Mouse (Mus musculus): ENCODE measurements around the gene Myoz1. TPM values are rescaled to one million over a fixed set of nuclear protein-coding genes. Genes with fewer than 3 reads are reported as not detected.
A peak's percentile ranks its signal among the peaks of the same experiment; 100 is the strongest.

Myoz1 gene
- total and polyA plus RNA-seq, 3 experiments: 1.7 to 2.6 (median 2.4) TPM

GRCm38 (mm10) chr14:20640644-20641437 is 15.5 kb downstream of the Myoz1 start, which contains the start of gene Usp54:
TSS of gene Usp54 (minus strand) at chr14:20641063.
- H3K36me3 ChIP-seq (replicated peaks in 1 of 2; ENCODE audit: control insufficient read depth in 1 of 2, insufficient read depth in 1 of 2, low read length in 1 of 2): peaks cover 0 to 5% of the 10 kb centered on the region in 2 experiments
- H3K79me2 ChIP-seq (replicated peaks; ENCODE audit: control insufficient read depth, extremely low read depth, insufficient read depth, poor library complexity, severe bottlenecking): peaks cover 3% of the 10 kb centered on the region
- no peaks in the 10 kb centered on the region for H3K9me3 ChIP-seq (replicated peaks; ENCODE audit: low read length)
- in situ Hi-C loops (cut with MboI; ENCODE audit: low pct_ligation_motif_present, low pct_unique_long_range_greater_than_20kb, low sequenced_read_pairs) (no loop called here), dilution Hi-C loops (cut with MboI; ENCODE audit: extremely low pct_ligation_motif_present, extremely low pct_unique_long_range_greater_than_20kb, low sequenced_read_pairs) (no loop called here)
- H3K27me3 ChIP-seq (replicated peaks): no peaks in the 10 kb centered on the region
- DNase-seq (ENCODE audit: extremely low read depth): peak; percentile 99
- TF ChIP-seq RAD21 (IDR thresholded peaks at IDR 0.05; ENCODE audit: low read depth, low read length) (no peak), E2F4 (IDR thresholded peaks at IDR 0.05; ENCODE audit: insufficient replicate concordance, low read depth, low read length) (no peak), NELFE (IDR thresholded peaks at IDR 0.05; ENCODE audit: low read depth, low read length) (peak; percentile 73), CTCF (conservative IDR thresholded peaks at IDR 0.05 in 1 of 2, IDR thresholded peaks at IDR 0.05 in 1 of 2; ENCODE audit: low read depth in 2 of 2, low read length in 2 of 2) (no peak), MEF2A (IDR thresholded peaks at IDR 0.05; ENCODE audit: borderline replicate concordance, low read depth, low read length) (no peak), CHD2 (IDR thresholded peaks at IDR 0.05; ENCODE audit: low read length) (peak; percentile 99), UBTF (IDR thresholded peaks at IDR 0.05; ENCODE audit: low read depth, low read length) (no peak), NRF1 (IDR thresholded peaks at IDR 0.05; ENCODE audit: low read depth, low read length) (peak; percentile 19; the same call in 1 of the 2 replicates), SIN3A (IDR thresholded peaks at IDR 0.05; ENCODE audit: low read length) (peak; percentile 63; the same call in 1 of the 2 replicates), KAT2A (IDR thresholded peaks at IDR 0.05; ENCODE audit: insufficient replicate concordance, low read length) (no peak), MAX (IDR thresholded peaks at IDR 0.05; ENCODE audit: low read length) (peak; percentile 72), BHLHE40 (IDR thresholded peaks at IDR 0.05; ENCODE audit: low read depth, low read length) (no peak), MXI1 (IDR thresholded peaks at IDR 0.05; ENCODE audit: low read depth, low read length) (peak; percentile 99), POLR2A (IDR thresholded peaks at IDR 0.05; ENCODE audit: low read depth, low read length) (peak; percentile 91), USF1 (IDR thresholded peaks at IDR 0.05; ENCODE audit: low read depth, low read length) (no peak), JUN (IDR thresholded peaks at IDR 0.05; ENCODE audit: insufficient read depth, low read depth, low read length) (no peak), MYC (IDR thresholded peaks at IDR 0.05; ENCODE audit: low read depth, low read length) (peak; percentile 52; the same call in 1 of the 2 replicates), MAZ (IDR thresholded peaks at IDR 0.05; ENCODE audit: low read depth, low read length) (0 out of 2 replicates have a peak, but pooled peaks have one; percentile 78), POLR2AphosphoS2 (IDR thresholded peaks at IDR 0.05; ENCODE audit: low read depth, low read length) (no peak; the same call in 1 of the 2 replicates), ETS1 (conservative IDR thresholded peaks at IDR 0.05; ENCODE audit: low read depth, low read length) (no peak), SMC3 (IDR thresholded peaks at IDR 0.05; ENCODE audit: low read depth, low read length) (no peak), PAX5 (IDR thresholded peaks at IDR 0.05; ENCODE audit: low read length) (no peak), TCF12 (IDR thresholded peaks at IDR 0.05; ENCODE audit: low read depth, low read length) (peak; percentile 87), TBP (conservative IDR thresholded peaks at IDR 0.05; ENCODE audit: low read depth, low read length) (peak; percentile 59; the same call in 1 of the 2 replicates), EP300 (IDR thresholded peaks at IDR 0.05; ENCODE audit: low read length) (no peak), ZMIZ1 (IDR thresholded peaks at IDR 0.05; ENCODE audit: low read depth, low read length) (0 out of 2 replicates have a peak, but pooled peaks have one; percentile 74), CHD1 (IDR thresholded peaks at IDR 0.05; ENCODE audit: low read depth, low read length) (no peak), IRF4 (IDR thresholded peaks at IDR 0.05; ENCODE audit: low read depth, low read length) (0 out of 2 replicates have a peak, but pooled peaks have one; percentile 5), ZC3H11A (IDR thresholded peaks at IDR 0.05; ENCODE audit: low read depth, low read length) (no peak), JUND (conservative IDR thresholded peaks at IDR 0.05; ENCODE audit: low read depth, low read length) (no peak), GABPA (IDR thresholded peaks at IDR 0.05; ENCODE audit: insufficient replicate concordance, low read depth, low read length) (no peak), ELF1 (IDR thresholded peaks at IDR 0.05; ENCODE audit: low read depth, low read length) (peak; percentile 62; the same call in 1 of the 2 replicates), ZKSCAN1 (IDR thresholded peaks at IDR 0.05; ENCODE audit: borderline replicate concordance, low read depth, low read length) (no peak), ZNF384 (IDR thresholded peaks at IDR 0.05; ENCODE audit: low read depth, low read length) (no peak), USF2 (conservative IDR thresholded peaks at IDR 0.05; ENCODE audit: low read depth, low read length) (no peak), RCOR1 (conservative IDR thresholded peaks at IDR 0.05; ENCODE audit: low read depth, low read length) (no peak), MAFK (IDR thresholded peaks at IDR 0.05; ENCODE audit: insufficient replicate concordance, low read length) (no peak), HCFC1 (IDR thresholded peaks at IDR 0.05; ENCODE audit: low read depth, low read length) (peak; percentile 70)
- peak within 1 kb of the TSS; percentile 93 for H3K9ac ChIP-seq (ENCODE audit: insufficient read depth, low read depth)
- H3K4me2 ChIP-seq (ENCODE audit: insufficient read depth, low read depth, poor library complexity, severe bottlenecking): peak within 1 kb of the TSS; percentile 90
- H3K27ac ChIP-seq (ENCODE audit: insufficient read depth, low read depth): peak within 1 kb of the TSS; percentile 72
- peaks cover 0 to 19% of the 10 kb centered on the region in 2 experiments; a peak in 2 of 4 replicates for H3K4me1 ChIP-seq (ENCODE audit: control insufficient read depth in 1 of 2, insufficient read depth in 2 of 2)
- peak within 1 kb of the TSS; percentile 80 to 92 (median 88) for H3K4me3 ChIP-seq (replicated peaks in 1 of 3; ENCODE audit: low read depth in 2 of 3, low read length in 2 of 3, poor library complexity in 1 of 3)
